Mouse (Mus musculus): ENCODE data around the gene Nme1.
"Not testable (repeated sequence)": the region's sequence is repeated elsewhere in the genome, so short reads cannot be mapped to it uniquely, and the experiment has no call there.

Gene Nme1

DNA sequence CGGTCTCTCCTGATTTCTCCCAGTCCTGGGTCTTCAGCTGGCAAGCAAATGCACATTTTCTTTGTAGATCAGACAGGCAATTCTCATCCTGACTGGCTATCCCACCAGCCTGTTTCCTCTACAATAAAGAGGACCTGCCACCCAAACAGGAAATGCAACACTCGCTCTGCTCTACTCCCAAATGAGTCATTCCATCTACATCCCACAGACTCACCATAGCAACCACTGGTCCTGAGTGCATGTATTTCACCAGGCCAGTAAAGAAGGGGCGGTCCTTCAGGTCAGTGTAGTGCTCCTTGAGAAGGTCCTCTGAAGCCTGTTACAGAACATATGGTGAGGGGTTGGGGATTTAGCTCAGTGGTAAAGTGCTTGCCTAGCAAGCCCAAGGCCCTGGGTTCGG is 5.3 kb downstream of the Nme1 start:
- DNase-seq = no peak

DNA sequence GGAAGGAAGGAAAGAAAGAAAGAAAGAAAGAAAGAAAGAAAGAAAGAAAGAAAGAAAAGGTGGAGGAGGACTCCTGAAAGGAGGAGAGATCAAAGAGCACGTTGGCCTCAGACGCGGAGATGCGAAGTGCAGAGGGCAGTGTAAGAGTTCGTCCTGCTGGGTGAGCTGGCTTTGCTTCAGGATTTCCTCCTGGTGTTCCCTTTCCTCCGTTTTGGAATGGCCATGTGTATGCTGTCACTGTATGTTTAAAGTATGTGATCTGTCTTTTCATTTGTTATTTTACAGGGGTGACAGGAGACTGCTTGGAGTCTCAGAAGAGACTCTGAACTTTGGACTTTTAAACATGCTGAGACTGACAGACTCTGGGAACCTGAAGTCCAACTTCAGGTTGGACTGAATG is 6.8 kb downstream of the Nme1 start:
- no peak for DNase-seq

DNA sequence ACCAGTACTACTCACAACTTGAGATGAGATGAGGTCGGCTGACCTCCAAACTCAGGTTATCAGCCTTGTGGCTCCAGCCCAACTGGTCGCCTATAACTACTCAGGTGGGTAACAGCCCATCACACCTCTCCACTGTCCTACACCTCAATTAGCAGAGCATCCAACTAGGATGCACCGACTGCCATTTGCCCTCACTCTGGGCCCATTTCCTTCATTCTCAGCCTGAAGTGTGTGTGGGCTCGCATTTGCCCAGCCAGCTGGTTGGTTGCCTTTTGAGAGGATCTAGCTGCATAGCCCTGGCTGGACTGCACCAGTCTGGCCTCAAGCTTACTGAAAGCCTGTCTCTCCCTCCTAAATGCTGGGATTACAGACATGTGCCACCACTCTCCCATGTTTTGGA is 10.6 kb downstream of the Nme1 start:
- no peak for DNase-seq

DNA sequence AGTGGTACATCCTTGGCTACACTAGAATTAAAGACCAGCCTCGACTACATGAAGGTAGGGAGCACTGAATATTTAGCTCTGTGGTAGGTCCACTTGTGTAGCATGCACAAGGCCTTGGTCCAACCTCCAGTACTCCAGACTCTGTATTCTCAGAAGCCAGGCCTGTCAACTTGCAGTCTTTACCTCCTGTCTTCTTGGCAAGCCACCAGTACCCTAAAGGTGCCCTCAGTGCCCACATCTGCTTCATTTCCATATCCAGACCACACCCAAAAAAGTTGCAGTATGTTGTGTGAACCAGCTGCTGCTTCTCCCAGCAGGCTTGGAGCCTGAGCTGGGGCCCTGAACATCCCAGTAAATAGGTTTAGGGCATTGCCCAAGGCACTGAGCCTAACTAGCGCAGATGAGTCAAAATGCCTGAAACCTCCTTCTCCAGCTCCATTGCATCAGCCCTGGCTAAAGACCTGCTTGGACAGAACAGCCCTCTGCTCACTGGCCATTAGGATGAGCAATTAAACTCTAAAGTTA is 11.2 kb downstream of the Nme1 start:
- no peak for DNase-seq

DNA sequence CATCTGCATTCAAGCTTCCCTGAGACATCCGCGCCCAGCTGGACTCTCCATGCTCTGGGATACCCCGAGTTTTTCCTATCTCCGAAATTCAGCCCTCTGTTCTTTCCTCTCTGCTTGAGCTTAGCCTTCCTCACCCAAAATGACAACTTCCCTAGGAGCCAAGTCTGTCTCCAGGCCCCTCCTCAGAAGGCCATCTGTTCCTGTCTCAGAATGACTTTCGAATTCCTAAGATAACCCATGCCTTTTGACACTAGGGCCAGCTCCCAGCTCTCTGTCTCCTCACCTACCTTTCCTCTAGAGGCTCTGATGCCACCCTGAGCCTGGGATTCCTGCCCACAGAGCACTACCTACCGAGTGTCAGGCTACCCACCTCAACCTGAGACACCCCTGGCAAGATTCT is 12.2 kb downstream of the Nme1 start, which contains the start of gene Nme2:
TSS of gene Nme2 (minus strand) at position 101 of the 400 bp plus-strand sequence.
- DNase-seq = no peak

DNA sequence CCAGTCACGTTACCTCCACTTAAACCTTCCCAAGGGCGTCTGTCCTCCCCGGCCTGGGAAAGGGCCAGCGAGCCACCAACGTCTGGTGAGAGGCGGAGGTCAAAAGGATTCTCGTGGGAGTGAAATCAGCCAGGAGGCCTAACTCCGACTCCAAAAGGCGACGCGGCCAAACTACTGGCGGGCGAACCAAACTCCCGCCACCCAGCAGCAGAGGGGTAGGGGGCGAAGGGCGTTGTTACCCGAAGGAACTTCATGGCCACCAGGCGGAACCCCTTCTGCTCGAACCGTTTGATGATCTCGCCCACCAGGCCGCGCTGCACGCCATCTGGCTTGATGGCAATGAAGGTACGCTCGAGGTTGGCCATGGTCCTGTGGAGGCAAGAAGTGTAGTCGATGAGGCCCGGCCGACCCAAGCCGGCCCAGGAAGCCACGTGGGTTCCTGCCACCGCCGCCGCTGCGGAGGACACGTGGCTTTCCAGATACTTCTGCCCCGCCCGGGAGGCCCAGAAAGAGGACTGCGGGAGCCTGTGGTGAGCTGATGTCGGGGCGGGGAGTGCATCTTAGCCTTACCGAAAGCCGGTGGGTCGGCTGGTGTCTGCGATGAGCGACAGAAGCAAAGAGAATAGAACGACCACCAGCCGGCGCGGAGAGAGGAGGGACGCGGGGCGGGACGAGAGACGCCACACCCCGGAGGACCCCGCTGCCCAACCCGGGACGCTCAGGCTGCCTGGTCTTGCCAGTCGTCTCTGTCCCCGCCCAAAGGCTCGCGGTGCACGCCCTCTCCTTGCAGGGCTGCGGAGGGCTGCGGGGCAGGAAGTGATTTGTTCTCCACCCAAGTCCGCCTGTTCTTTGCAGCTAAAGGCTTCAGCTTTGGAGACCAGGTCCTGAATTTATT is 12.8 kb downstream of the Nme1 start:
- DNase-seq = peak; percentile 91 to 96

DNA sequence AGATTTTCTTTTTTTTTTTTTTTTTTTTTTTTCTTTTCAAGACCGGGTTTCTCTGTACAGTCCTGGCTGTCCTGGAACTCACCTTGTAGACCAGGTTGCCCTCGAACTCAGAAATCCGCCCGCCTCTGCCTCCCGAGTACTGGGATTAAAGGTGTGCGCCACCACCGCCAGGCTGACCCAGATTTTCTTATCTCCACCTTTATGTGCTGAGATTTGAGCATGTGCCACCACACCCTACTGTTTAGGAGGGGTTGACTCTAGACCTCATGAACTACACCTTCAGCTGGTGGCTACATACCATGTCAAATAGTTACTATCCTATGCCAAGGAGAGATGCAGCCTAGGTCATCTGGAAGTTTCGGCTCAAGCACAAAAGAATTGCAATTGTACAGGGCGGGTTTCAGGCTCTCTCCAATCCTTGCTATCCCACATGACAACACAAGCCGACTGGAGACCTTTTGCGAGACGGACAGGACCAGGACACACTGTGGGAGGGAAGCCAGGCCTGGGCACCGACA is 13.5 kb downstream of the Nme1 start:
- no peak for DNase-seq

DNA sequence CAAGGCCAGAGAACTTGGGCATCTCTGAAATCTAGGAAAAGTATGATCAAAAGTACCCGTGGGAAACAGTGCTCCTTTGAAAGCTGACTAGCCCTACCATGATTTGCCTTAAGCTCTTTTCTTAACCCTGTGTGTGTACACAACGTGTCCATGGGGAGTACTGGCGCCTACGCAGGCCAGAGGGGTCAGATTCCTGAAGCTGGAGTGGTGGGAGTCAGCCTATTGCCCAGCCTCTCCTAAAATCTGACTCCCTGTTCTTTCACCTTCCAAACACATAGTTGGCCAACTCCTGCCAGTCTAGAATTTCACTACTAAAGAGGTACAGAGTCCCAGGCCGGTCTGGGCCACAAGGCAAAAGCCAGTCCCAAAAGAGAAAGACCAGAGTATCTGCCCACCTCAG is 15.9 kb downstream of the Nme1 start:
- DNase-seq = no peak

DNA sequence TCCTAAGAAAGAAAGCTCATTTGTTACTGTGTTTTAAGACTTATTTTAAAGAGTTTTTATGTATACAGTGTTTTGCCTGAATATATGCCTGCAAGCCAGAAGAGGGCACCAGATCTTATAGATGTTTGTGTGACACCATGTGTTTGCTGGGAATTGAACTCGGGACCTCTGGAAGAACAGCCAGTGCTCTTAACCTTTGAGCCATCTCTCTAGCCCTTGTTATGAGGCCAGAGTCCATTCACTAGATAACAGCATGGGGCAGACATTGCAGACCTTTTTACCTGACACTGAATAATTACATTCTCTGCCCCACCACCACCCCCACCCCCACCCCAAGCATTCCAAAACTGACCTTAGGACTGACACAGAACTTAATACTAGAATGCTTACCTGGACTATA is 18.3 kb downstream of the Nme1 start:
- no peak for DNase-seq

DNA sequence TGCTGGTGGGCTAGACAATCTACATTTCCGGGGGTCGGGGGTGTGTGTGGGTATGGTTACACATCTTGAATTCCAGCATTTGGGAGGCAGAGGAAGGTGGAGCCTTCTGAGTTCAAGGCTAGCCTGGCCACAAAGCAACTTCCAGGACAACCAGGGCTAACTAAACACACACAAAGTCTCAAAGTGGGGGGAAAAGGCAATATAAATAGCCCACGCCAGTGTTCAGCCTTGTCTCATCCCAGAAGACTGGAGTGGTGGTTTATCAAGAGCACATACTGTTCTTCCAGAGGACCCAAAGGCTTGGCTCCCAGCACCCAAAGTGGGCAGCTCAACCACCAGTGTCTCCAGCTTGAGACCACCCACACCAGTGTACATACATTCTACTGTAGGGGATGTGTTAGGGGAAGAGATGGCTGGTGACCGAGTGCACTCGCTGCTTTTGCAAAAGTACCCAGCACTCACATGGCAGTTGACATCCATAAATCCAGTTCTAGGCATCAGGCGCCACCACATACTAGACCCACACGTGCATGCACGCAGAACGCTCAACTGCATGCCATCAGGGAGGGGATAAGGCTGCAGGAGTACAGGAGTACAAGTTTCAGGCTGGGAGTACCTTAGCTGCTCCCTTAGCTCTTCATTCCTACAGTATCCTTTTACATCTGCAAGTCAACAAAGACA is 19.3 kb downstream of the Nme1 start:
- no peak for DNase-seq

DNA sequence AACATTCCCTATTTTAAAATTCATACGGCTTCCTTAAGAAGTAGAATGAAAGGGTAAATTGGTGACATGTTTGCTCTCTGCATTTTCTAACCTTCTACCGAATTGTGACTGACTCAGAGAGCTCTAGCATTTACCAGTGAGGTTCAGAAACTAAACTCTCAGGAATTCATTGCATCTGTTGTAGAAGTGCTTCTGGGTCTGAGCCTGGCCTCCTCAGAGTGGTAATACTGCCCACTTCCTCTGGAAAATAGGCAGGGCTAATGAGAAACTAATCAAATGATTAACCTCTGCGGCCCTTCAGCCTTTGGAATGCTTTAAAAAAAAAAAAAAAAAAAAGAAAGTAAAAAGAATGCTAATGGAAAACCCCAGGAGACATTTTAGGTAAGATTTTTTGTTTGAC is 23.3 kb downstream of the Nme1 start:
- DNase-seq = no peak

DNA sequence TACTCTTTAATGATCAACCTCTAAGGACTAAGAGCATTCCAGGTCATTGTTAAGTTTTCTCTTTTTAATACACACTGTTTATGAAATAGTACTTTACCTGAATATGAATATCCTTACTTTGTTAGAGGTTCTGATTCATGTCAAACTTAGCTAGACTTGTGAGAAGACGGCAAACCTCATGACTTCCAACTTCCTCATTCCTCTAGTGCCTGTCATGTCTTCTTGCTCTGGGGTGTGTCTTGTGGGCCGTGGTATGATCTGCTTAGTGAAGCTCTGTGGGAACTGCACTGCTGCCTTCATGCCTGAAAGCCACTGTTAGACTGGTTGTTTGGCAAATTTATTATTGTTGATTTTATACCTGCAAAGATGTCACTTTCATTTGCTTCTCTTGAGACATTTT is 27.4 kb downstream of the Nme1 start:
- no peak for DNase-seq

DNA sequence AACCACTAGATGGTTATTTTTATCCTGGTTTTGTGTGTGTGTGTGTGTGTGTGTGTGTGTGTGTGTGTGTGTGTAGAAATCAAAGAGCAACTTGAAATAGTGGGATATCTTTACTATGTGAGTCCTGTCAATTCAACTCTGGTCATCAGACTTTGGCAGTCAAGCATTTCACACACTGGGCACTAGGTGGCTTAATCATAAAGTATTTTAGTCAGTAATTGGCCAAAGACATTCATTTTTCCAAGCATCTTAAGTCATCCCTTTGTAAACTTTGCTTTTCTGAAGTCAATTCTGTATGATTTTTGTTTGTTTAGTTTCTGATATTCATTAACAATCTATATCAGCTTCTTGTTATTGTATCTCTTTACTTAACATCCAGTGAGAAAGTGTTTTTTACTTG is 39.2 kb downstream of the Nme1 start:
- no peak for DNase-seq

DNA sequence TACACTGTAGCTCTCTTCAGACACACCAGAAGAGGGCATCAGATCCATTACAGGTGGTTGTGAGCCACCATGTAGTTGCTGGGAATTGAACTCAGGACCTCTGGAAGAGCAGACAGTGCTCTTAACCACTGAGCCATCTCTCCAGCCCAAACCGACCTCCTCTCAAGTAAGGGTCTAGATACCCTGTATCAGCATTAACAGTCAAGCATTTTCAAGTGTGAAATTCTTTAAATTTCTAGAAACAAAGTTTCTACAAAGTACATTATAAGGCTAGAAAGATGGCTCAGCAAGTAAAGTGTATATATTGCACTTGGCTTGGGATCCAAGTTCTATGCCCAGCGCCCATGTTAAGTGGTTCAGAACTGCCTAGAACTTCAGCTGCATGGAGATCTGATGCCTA is 53.3 kb downstream of the Nme1 start:
- not testable (repeated sequence) for DNase-seq

DNA sequence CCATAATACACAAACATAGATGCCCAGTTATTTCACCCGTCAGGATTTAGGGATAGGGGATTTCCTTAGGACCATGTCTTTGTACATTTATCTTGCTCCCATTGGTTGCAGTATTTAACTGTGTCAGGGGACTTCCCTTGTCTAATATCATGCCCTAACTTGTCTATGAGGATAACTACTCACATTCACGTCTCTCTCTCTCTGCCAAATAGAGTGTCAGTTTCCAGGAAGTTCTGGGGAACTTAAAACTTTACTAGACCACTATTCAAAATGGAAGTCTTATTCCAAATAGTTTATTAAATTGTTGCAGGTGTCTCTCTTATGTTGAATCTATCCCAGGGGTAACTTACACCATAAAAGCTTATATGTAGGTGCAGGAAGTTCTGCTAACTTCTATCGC is 56.7 kb downstream of the Nme1 start:
- no peak for DNase-seq

DNA sequence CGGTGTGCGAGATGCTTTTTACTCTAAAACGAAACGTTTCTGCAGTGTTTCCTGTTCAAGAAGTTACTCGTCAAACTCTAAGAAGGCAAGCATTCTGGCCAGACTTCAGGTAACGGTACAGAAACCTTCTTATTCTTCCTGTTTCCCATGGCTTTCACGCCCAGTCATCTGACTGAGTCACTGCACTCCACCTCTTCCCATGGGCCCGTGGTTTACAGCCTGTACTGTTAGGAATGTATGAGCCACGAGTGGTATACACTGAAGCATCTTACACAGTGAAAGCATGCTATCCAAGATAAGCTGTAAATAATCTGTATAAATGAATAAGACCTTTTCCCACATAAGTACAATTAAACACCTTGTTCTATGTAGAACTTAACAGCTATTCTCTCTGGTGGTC is 59.5 kb downstream of the Nme1 start:
- no peak for DNase-seq

DNA sequence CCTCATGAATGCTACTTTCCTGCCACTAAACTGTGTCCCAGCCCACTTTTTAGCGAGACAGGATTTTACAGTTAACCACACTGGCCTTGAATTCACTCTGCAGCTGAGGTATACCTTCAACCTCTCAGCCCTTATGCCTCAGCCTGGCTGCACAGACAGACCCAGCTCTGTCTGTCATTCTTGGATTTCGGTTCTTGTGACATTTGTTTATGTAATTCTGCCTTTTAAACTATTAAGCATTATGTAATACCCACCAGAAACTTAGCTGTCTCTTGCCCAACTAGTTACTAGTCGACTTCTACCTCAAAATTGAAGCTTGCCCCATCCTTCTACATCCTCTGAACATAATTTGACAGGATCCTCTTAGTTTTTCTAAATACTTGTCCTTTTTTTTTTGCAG is 60.5 kb downstream of the Nme1 start:
- no peak for DNase-seq

Measured in thymus, postnatal 36 days (tissue).